Mouse (Mus musculus): Measurements from ENCODE around the gene Srp68.

DNA sequence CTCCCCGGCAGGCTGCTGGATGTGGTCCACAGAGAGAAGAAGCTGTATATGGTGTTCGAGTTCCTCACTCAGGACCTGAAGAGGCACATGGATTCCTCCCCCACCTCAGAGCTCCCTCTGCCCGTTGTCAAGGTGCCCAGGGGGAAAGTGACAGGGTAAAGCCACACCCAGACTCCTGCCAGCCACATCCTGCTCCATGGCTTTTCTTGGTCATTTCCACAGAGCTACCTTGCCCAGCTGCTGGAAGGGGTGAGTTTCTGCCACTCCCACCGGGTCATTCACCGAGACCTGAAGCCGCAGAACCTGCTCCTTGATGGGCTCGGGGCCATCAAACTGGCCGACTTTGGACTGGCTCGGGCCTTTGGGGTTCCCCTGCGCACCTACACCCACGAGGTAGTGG is 57.5 kb downstream of the Srp68 start:
- TF ChIP-seq EP300 (optimal IDR thresholded peaks at IDR 0.05) (no peak), CTCF (IDR thresholded peaks at IDR 0.05; ENCODE audit: low read depth) (no peak)

Data from stomach, postnatal 0 days (tissue).